Mouse (Mus musculus): ENCODE results near the gene Nppc. TPM values are rescaled to one million over a fixed set of nuclear protein-coding genes. Genes with fewer than 3 reads are reported as not detected.

The Nppc gene
- polyA plus RNA-seq (2016; fragmentation: Nextera tagmentation; extraction: Ambion mirVana), result 1.3 TPM in 2 replicates

DNA sequence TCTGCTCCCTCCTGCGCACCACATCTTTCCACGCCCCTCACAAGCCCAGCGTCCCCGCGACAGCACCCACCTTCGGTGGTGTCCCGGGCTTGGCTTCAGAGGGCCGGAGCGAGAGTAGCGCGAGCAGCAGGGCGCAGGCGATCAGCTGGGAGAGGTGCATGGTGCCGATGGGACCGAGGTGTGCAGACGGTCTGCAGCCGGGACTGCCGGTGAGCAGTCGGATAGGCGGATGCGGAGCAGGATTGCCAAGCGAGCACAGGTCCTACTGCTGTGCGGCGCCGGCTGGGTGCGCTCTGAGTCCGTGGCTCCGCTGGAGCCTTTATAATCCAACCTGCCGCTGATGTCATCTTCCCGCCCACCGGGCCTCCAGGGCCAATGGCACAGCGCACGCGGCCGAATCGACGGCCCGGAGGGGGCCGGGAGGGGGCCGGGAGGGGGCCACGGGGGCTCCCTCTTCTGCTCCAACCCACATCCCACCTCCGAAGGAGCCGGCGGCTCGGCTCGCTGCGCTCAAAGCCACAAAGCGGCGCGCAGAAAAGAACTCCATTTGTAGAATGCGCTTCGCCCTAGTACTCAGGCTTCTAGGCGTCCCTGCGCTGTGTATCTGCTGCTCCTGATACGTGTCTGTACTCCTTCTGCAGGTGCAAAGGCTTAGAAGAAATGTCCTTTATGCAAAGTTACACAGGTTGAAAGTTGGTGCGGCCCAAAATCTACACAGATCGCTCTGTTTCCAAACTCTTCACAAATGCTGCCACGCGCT, at the start of gene Nppc:
Nppc (minus strand) TSS at position 293 of the 760 bp plus-strand sequence.
- WGBS, result 5% methylated on average over 55 of the region's 59 CpGs
- ATAC-seq (ENCODE audit: insufficient number of reproducible peaks, low FRiP score), result peak; percentile 85; the same call in 1 of the 2 replicates

GRCm38 (mm10) chr1:86719391-86719790, 49.0 kb upstream of the Nppc start:
- Histone ChIP-seq H3K4me2 (no peak overlapping the region), H3K9ac (no peak overlapping the region), H3K27ac (ENCODE audit: poor library complexity, severe bottlenecking) (no peak overlapping the region; the same call in 1 of the 2 replicates), H3K4me1 (replicated peaks) (peaks cover 14% of the 10 kb centered on the region), H3K9me3 (replicated peaks) (no peaks in the 10 kb centered on the region), H3K4me3 (no peak overlapping the region), H3K36me3 (no peaks in the 10 kb centered on the region), H3K27me3 (replicated peaks) (no peaks in the 10 kb centered on the region)
- ATAC-seq (ENCODE audit: insufficient number of reproducible peaks, low FRiP score), result no peak
- 61% methylated on average over 4 of the region's 4 CpGs for WGBS

More for the DNA sequence above, at the start of gene Nppc:
- H3K9me3 ChIP-seq (replicated peaks), result no peaks in the 10 kb centered on the region
- H3K27ac ChIP-seq (ENCODE audit: poor library complexity, severe bottlenecking), result no peak within 1 kb of the TSS
- H3K4me3 ChIP-seq, result peak within 1 kb of the TSS; percentile 52
- H3K4me1 ChIP-seq (replicated peaks), result peaks cover 7% of the 10 kb centered on the region
- peaks cover 68% of the 10 kb centered on the region for H3K27me3 ChIP-seq (replicated peaks)
- H3K4me2 ChIP-seq, result peak within 1 kb of the TSS; percentile 94
- no peaks in the 10 kb centered on the region for H3K36me3 ChIP-seq
- H3K9ac ChIP-seq, result peak within 1 kb of the TSS; percentile 52

DNA sequence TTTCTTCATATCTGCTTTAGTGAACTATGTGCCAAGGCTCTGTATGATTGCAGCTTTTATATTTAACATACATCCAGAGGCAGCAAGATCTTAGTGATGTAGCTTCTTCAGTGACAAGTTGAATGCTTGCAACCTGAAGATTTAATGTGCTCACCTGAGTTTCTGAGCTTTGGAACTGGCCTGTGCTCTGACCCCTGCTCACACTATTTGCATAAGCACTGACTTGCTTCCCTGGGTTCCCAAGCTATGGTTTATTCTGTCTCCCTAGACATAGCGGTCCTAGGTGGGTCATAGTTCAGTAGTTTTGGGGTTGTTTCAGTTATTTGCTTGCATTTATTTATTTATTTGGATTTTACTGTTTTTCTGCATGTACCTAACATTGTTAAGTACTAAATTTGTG, 47.8 kb upstream of the Nppc start:
- no peaks in the 10 kb centered on the region for H3K27me3 ChIP-seq (replicated peaks)
- no peak overlapping the region for H3K4me3 ChIP-seq
- no peaks in the 10 kb centered on the region for H3K36me3 ChIP-seq
- no peak overlapping the region for H3K27ac ChIP-seq (ENCODE audit: poor library complexity, severe bottlenecking)
- peaks cover 14% of the 10 kb centered on the region for H3K4me1 ChIP-seq (replicated peaks)
- no peak overlapping the region for H3K9ac ChIP-seq
- 85% methylated on average over 1 of the region's 1 CpGs for WGBS
- H3K4me2 ChIP-seq, result no peak overlapping the region
- ATAC-seq (ENCODE audit: insufficient number of reproducible peaks, low FRiP score), result no peak
- no peaks in the 10 kb centered on the region for H3K9me3 ChIP-seq (replicated peaks)

GRCm38 (mm10) chr1:86713054-86713453, 42.7 kb upstream of the Nppc start:
- no peaks in the 10 kb centered on the region for H3K36me3 ChIP-seq
- H3K4me1 ChIP-seq (replicated peaks), result peaks cover 7% of the 10 kb centered on the region
- H3K27me3 ChIP-seq (replicated peaks), result no peaks in the 10 kb centered on the region
- H3K27ac ChIP-seq (ENCODE audit: poor library complexity, severe bottlenecking), result no peak overlapping the region
- no peak overlapping the region for H3K9ac ChIP-seq
- no peaks in the 10 kb centered on the region for H3K9me3 ChIP-seq (replicated peaks)
- WGBS, result 92% methylated on average over 4 of the region's 4 CpGs
- no peak for ATAC-seq (ENCODE audit: insufficient number of reproducible peaks, low FRiP score)
- H3K4me3 ChIP-seq, result no peak overlapping the region
- no peak overlapping the region for H3K4me2 ChIP-seq

DNA sequence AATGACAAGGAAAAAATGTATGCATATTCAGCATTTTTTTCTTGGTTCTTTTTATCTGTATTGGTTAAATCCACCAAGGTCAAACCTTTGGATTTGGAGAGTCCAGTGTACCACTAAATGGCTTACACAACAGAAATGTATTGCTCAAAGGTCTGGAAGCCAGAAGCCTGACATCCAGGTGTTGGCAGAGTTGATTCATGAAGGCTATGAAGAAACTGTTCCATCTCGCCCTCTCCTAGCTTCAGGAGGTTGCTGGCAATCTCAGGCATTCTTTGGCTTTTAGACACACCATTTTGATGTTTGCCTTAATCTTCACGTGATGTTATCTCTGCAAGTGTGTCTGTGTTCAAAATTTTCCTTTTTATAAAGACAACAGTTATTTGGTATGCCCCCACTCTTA, 41.7 kb upstream of the Nppc start:
- WGBS, result 80% methylated on average over 2 of the region's 2 CpGs
- Histone ChIP-seq H3K9me3 (replicated peaks) (no peaks in the 10 kb centered on the region), H3K27ac (ENCODE audit: poor library complexity, severe bottlenecking) (no peak overlapping the region), H3K4me1 (replicated peaks) (no peaks in the 10 kb centered on the region), H3K4me3 (no peak overlapping the region), H3K4me2 (no peak overlapping the region), H3K36me3 (no peaks in the 10 kb centered on the region), H3K9ac (no peak overlapping the region), H3K27me3 (replicated peaks) (no peaks in the 10 kb centered on the region)
- ATAC-seq (ENCODE audit: insufficient number of reproducible peaks, low FRiP score), result no peak

DNA sequence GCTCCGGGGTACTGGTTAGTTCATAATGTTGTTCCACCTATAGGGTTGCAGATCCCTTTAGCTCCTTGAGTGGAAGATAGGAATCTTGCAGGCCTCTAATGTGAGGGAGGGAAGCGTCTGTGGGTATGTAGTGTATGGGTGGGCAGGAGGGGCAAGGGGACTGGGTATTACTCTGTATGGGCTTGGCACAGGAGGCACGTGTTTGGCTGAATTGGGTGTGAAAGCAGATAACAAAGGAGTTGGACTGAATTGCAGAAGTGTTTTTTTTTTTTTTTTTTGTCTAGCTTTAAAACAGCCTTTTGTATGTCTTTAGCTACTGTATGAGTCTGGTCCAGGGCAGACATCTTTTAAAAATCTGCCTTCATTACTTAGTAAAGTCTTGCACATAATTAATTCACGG, 39.2 kb upstream of the Nppc start:
- Histone ChIP-seq H3K27ac (ENCODE audit: poor library complexity, severe bottlenecking) (no peak overlapping the region), H3K9ac (no peak overlapping the region), H3K4me1 (replicated peaks) (peaks cover 6% of the 10 kb centered on the region), H3K9me3 (replicated peaks) (no peaks in the 10 kb centered on the region), H3K27me3 (replicated peaks) (no peaks in the 10 kb centered on the region), H3K36me3 (no peaks in the 10 kb centered on the region), H3K4me2 (no peak overlapping the region), H3K4me3 (no peak overlapping the region)
- 75% methylated on average over 4 of the region's 4 CpGs for WGBS
- ATAC-seq (ENCODE audit: insufficient number of reproducible peaks, low FRiP score), result no peak

DNA sequence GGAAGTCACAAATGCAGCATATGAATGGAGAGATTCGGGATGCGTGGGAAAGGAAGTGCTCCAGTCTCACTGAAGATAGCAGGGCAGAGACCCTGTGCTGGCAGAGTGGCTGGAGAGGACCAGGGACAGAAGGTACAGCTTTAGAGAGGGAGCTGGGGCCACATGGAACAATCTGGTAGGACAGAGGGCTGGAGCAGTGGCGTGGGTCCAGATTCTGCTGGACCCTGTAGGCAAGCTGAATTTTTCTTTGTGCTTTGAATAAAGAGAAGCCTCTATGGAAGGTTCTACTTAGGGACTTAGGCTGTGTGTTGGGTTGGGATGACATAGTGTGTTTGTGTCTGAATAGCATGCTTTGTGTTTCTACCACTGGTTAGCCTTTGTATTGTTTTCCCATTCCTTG, 35.1 kb upstream of the Nppc start:
- Histone ChIP-seq H3K9me3 (replicated peaks) (no peaks in the 10 kb centered on the region), H3K27ac (ENCODE audit: poor library complexity, severe bottlenecking) (no peak overlapping the region), H3K4me1 (replicated peaks) (peaks cover 9% of the 10 kb centered on the region), H3K4me2 (no peak overlapping the region), H3K4me3 (no peak overlapping the region), H3K9ac (no peak overlapping the region), H3K27me3 (replicated peaks) (no peaks in the 10 kb centered on the region), H3K36me3 (no peaks in the 10 kb centered on the region)
- ATAC-seq (ENCODE audit: insufficient number of reproducible peaks, low FRiP score), result no peak
- WGBS, result 79% methylated on average over 3 of the region's 3 CpGs

GRCm38 (mm10) chr1:86703965-86704326, 33.6 kb upstream of the Nppc start:
- Histone ChIP-seq H3K27ac (ENCODE audit: poor library complexity, severe bottlenecking) (peak overlapping the region; percentile 86), H3K9ac (peak overlapping the region; percentile 92), H3K4me3 (peak overlapping the region; percentile 91), H3K36me3 (no peaks in the 10 kb centered on the region), H3K27me3 (replicated peaks) (no peaks in the 10 kb centered on the region), H3K4me2 (peak overlapping the region; percentile 77), H3K4me1 (replicated peaks) (peaks cover 9% of the 10 kb centered on the region), H3K9me3 (replicated peaks) (no peaks in the 10 kb centered on the region)
- under 1% methylated on average over 27 of the region's 27 CpGs for WGBS
- ATAC-seq (ENCODE audit: insufficient number of reproducible peaks, low FRiP score), result no peak

DNA sequence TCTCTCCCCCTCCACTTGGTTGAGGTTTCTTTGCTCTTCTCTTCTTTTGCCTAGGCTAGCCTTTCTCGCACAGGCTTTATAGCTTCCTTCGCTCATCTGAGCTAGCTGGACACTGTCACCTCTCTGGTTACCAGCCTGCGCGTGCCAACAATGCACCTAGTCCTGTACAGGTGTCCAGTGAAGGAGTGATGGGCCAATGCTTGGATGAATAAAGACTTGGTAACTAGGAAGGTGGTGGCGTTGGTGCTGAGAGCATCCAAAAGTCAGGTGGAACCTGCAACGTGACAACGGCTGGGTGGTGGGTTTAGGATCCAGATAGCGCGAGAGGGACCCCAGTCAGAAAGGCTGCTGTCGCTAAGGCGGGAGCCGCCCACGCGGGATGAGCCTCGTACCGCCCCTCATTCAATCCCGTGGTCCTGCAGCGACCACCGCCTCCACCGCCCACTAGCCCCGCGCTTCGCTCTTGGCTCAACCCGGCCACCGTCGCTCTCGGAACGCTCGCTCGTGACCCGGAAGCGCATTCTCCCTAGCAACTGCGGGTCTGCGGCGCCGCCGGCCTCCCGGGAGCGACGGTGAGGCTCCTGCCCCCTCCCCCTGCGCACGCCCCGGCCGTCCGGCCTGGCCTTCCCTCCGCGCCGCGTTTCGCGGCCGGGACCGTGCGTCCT, 33.1 kb upstream of the Nppc start, which contains the start of gene Dis3l2:
Dis3l2 (plus strand) TSS at position 509 of the 665 bp plus-strand sequence.
- Histone ChIP-seq H3K9me3 (replicated peaks) (no peaks in the 10 kb centered on the region), H3K27ac (ENCODE audit: poor library complexity, severe bottlenecking) (peak within 1 kb of the TSS; percentile 86), H3K4me3 (peak within 1 kb of the TSS; percentile 91), H3K4me2 (peak within 1 kb of the TSS; percentile 77), H3K4me1 (replicated peaks) (peaks cover 9% of the 10 kb centered on the region), H3K36me3 (no peaks in the 10 kb centered on the region), H3K9ac (peak within 1 kb of the TSS; percentile 92), H3K27me3 (replicated peaks) (no peaks in the 10 kb centered on the region)
- 3% methylated on average over 51 of the region's 54 CpGs for WGBS
- ATAC-seq (ENCODE audit: insufficient number of reproducible peaks, low FRiP score), result peak; percentile 90

GRCm38 (mm10) chr1:86700367-86700766, 30.0 kb upstream of the Nppc start:
- Histone ChIP-seq H3K27ac (ENCODE audit: poor library complexity, severe bottlenecking) (no peak overlapping the region), H3K27me3 (replicated peaks) (no peaks in the 10 kb centered on the region), H3K9ac (no peak overlapping the region), H3K4me1 (replicated peaks) (peaks cover 7% of the 10 kb centered on the region), H3K9me3 (replicated peaks) (no peaks in the 10 kb centered on the region), H3K36me3 (no peaks in the 10 kb centered on the region), H3K4me2 (no peak overlapping the region), H3K4me3 (no peak overlapping the region)
- no peak for ATAC-seq (ENCODE audit: insufficient number of reproducible peaks, low FRiP score)
- WGBS, result 29% methylated on average over 7 of the region's 7 CpGs

GRCm38 (mm10) chr1:86699346-86700136, 29.2 kb upstream of the Nppc start:
- 0 out of 2 replicates have a peak, but pooled peaks cover 3% of the 10 kb centered on the region for H3K4me1 ChIP-seq (replicated peaks)

More at GRCm38 (mm10) chr1:86699346-86700136, 29.2 kb upstream of the Nppc start:
- Histone ChIP-seq H3K36me3 (no peaks in the 10 kb centered on the region), H3K27ac (ENCODE audit: poor library complexity, severe bottlenecking) (no peak overlapping the region), H3K27me3 (replicated peaks) (no peaks in the 10 kb centered on the region), H3K9me3 (replicated peaks) (no peaks in the 10 kb centered on the region), H3K4me2 (no peak overlapping the region), H3K4me3 (no peak overlapping the region), H3K9ac (no peak overlapping the region)
- no peak for ATAC-seq (ENCODE audit: insufficient number of reproducible peaks, low FRiP score)
- 66% methylated on average over 11 of the region's 11 CpGs for WGBS

Data from heart, embryonic 12.5 days (tissue).